Mouse (Mus musculus) hindbrain, postnatal 0 days (tissue): ENCODE data around the gene Tmigd3. TPM values are rescaled to one million over a fixed set of nuclear protein-coding genes. Genes with fewer than 3 reads are reported as not detected.

Experiments used
- ATAC-seq: fragments of 200-750 bp; cut with Nextera tagmentation; 2 replicates; pipeline ENCODE4 v1.8.0; 2017; ENCODE audit warnings: mild to moderate bottlenecking, moderate TSS enrichment, moderate library complexity
- DNase-seq: peaks from one replicate; pipeline ENCODE4 v3.0.0-alpha.2; 2015; ENCODE audit warnings: low spot score
- H3K27ac ChIP-seq: fragments of 300-500 bp; sonication (generic); 2 replicates; pipeline ENCODE4 v1.5.1; 2014; ENCODE audit warnings: mild to moderate bottlenecking
- H3K27me3 ChIP-seq: fragments of 300-500 bp; sonication (generic); 2 replicates; pipeline ENCODE4 v1.6.1; 2014; ENCODE audit warnings: low read length, mixed read lengths; ENCODE audit not compliant: insufficient read depth
- H3K36me3 ChIP-seq: fragments of 300-500 bp; sonication (generic); 2 replicates; pipeline ENCODE4 v1.6.1; 2014; ENCODE audit warnings: low read length, mixed read lengths; ENCODE audit not compliant: insufficient read depth
- H3K4me1 ChIP-seq: fragments of 300-500 bp; sonication (generic); 2 replicates; pipeline ENCODE4 v1.6.1; 2014; ENCODE audit warnings: antibody characterized with exemption, low read length, mixed read lengths; ENCODE audit not compliant: insufficient read depth
- H3K4me2 ChIP-seq: fragments of 300-500 bp; sonication (generic); 2 replicates; pipeline ENCODE4 v1.6.1; 2014; ENCODE audit warnings: low read depth, mild to moderate bottlenecking, low read length, moderate library complexity, mixed read lengths
- H3K4me3 ChIP-seq: fragments of 300-500 bp; sonication (generic); 2 replicates; pipeline ENCODE4 v1.5.1; 2014; ENCODE audit warnings: low read length
- H3K9ac ChIP-seq: fragments of 300-500 bp; sonication (generic); replicated peaks from 2 replicates; pipeline ENCODE4 v1.6.1; 2014; ENCODE audit warnings: mild to moderate bottlenecking, low read length, moderate library complexity, mixed read lengths
- H3K9me3 ChIP-seq: fragments of 300-500 bp; sonication (generic); 2 replicates; pipeline ENCODE4 v1.6.1; 2016; ENCODE audit warnings: low read length, mixed read lengths
- CTCF ChIP-seq: IDR thresholded peaks from 2 replicates; pipeline ENCODE4 v1.5.1; 2016; ENCODE audit warnings: antibody characterized with exemption, control low read depth, low read depth
- WGBS: fragments of 180-500 bp; shearing (Covaris S2); extraction: QIAGEN DNeasy Blood & Tissue Kit; methylation state at CpG from one replicate; pipeline ENCODE4 v1.1.7; 2014; 5-methylcytosine and 5-hydroxymethylcytosine counted together
- polyA plus RNA-seq: library from polyadenylated mRNA; unstranded; fragments of >200 nt; fragmentation: Nextera tagmentation; extraction: Ambion mirVana; gene quantifications from 2 replicates; pipeline ENCODE4 v1.2.1, GENCODE M21; 2015
- total RNA-seq: library from RNA; depleted of rRNA; stranded (reverse); fragments of >200 nt; gene quantifications from 2 replicates; pipeline ENCODE4 v1.2.3, GENCODE M21; 2014; rRNA removed

Gene Tmigd3
- total and polyA plus RNA-seq, 2 experiments from 2014 or later: not detected

GRCm38 (mm10) chr3:105971831-105972446 lies 101.2 kb downstream of the Tmigd3 start:
- Histone ChIP-seq H3K4me1 (no peaks in the 10 kb centered on the region), H3K4me3 (no peak overlapping the region), H3K9ac (no peak overlapping the region), H3K27me3 (no peaks in the 10 kb centered on the region), H3K27ac (no peak overlapping the region), H3K36me3 (peaks cover 7% of the 10 kb centered on the region), H3K9me3 (no peaks in the 10 kb centered on the region), H3K4me2 (no peak overlapping the region)
- WGBS: 80% methylated on average over 5 of the region's 5 CpGs
- DNase-seq: no peak
- no peak for TF ChIP-seq CTCF
- no peak for ATAC-seq

DNA sequence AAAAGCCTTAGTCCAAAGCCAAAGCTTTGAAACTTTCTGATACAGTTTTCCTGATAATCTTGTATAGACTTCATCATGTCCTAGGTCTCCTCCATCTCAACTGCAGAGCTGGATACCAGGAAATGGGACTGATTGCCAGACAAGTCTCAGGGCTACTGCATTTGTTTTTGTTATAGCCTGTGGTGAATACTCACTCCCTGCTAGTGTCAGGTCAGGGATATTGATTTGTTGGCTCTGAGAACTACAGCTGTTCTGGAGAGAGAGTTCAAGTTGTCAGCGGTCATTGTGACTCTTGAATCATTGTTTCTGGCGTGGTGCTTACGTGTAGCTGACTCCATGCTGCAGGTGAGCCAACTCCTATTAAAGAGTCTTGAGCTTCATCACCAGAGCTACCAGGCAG lies 102.7 kb downstream of the Tmigd3 start, which contains the start of gene Ovgp1:
TSS of gene Ovgp1 (plus strand) at position 301 of the 400 bp plus-strand sequence.
- ATAC-seq (no peak), DNase-seq (no peak)

More for the DNA sequence above, 102.7 kb downstream of the Tmigd3 start, which contains the start of gene Ovgp1:
- Histone ChIP-seq H3K27me3 (no peaks in the 10 kb centered on the region), H3K9ac (no peak within 1 kb of the TSS), H3K4me1 (no peaks in the 10 kb centered on the region), H3K4me2 (no peak within 1 kb of the TSS), H3K4me3 (no peak within 1 kb of the TSS), H3K27ac (no peak within 1 kb of the TSS), H3K9me3 (no peaks in the 10 kb centered on the region), H3K36me3 (no peaks in the 10 kb centered on the region; the same call in 1 of the 2 replicates)
- TF ChIP-seq CTCF: no peak
- WGBS: 70% methylated on average over 3 of the region's 3 CpGs

Other genes with a start within 250 kb of the Tmigd3 start
- gene Ddx20, start 183.3 kb upstream of the Tmigd3 start, total RNA-seq: 18.1 and 23.8 TPM in 2 replicates
- 14.4 and 15.8 TPM in 2 replicates for gene Ddx20, start 183.3 kb upstream of the Tmigd3 start, polyA plus RNA-seq
- gene Inka2, start 166.3 kb upstream of the Tmigd3 start, total RNA-seq: 11.1 and 15.0 TPM in 2 replicates
- gene Inka2, start 166.3 kb upstream of the Tmigd3 start, polyA plus RNA-seq: 5.5 and 8.5 TPM in 2 replicates
- 17.1 and 19.0 TPM in 2 replicates for gene Rap1a, start 69.6 kb upstream of the Tmigd3 start, total RNA-seq
- 78.6 and 85.8 TPM in 2 replicates for gene Rap1a, start 69.6 kb upstream of the Tmigd3 start, polyA plus RNA-seq
- gene Adora3, start within 50 bp of the Tmigd3 start, total RNA-seq: 0.16 and 0.93 TPM in 2 replicates
- gene Adora3, start within 50 bp of the Tmigd3 start, polyA plus RNA-seq: 0.18 and 0.32 TPM in 2 replicates
- gene I830077J02Rik, start 61.8 kb downstream of the Tmigd3 start, total RNA-seq: 0.14 and 0.21 TPM in 2 replicates
- gene I830077J02Rik, start 61.8 kb downstream of the Tmigd3 start, polyA plus RNA-seq: 0.39 and 0.41 TPM in 2 replicates
- gene Wdr77, start 88.5 kb downstream of the Tmigd3 start, total RNA-seq: 66.7 and 70.7 TPM in 2 replicates
- 85.1 and 88.0 TPM in 2 replicates for gene Wdr77, start 88.5 kb downstream of the Tmigd3 start, polyA plus RNA-seq
- gene Atp5f1, start 89.2 kb downstream of the Tmigd3 start, total RNA-seq: 233 and 276 TPM in 2 replicates
- gene Atp5f1, start 89.2 kb downstream of the Tmigd3 start, polyA plus RNA-seq: 607 and 619 TPM in 2 replicates
- gene Ovgp1, start 102.8 kb downstream of the Tmigd3 start, total RNA-seq: 5.0 and 6.3 TPM in 2 replicates
- 4.5 and 5.3 TPM in 2 replicates for gene Ovgp1, start 102.8 kb downstream of the Tmigd3 start, polyA plus RNA-seq
- 2.0 and 4.3 TPM in 2 replicates for gene Pifo, start 143.7 kb downstream of the Tmigd3 start, total RNA-seq
- 9.8 and 11.1 TPM in 2 replicates for gene Pifo, start 143.7 kb downstream of the Tmigd3 start, polyA plus RNA-seq
- gene Chil5, start 161.9 kb downstream of the Tmigd3 start, total RNA-seq: not detected in 2 replicates
- 0.23 and 0.30 TPM in 2 replicates for gene Chil5, start 161.9 kb downstream of the Tmigd3 start, polyA plus RNA-seq
- 1.2 and 2.0 TPM in 2 replicates for gene Chia1, start 242.3 kb downstream of the Tmigd3 start, total RNA-seq
- 1.4 and 2.0 TPM in 2 replicates for gene Chia1, start 242.3 kb downstream of the Tmigd3 start, polyA plus RNA-seq